Mouse (Mus musculus): Measurements from ENCODE around the gene Tnfrsf9.

- no peak for TF ChIP-seq TAL1 (IDR thresholded peaks at IDR 0.05; ENCODE audit: low read length)
- no peak for TF ChIP-seq GATA1 (IDR thresholded peaks at IDR 0.05; ENCODE audit: low read length)
These were observed 11.1 kb upstream of the Tnfrsf9 start for GRCm38 (mm10) chr4:150903091-150903742.
